Mouse (Mus musculus) heart, postnatal 25 days (tissue): ENCODE data around the gene Pipox. TPM values are rescaled to one million over a fixed set of nuclear protein-coding genes. Genes with fewer than 3 reads are reported as not detected.

Source experiments
- DNase-seq: peaks from one replicate; pipeline ENCODE4 v3.0.0; 2022; ENCODE audit warnings: low spot score
- intact Hi-C: fragments of 180-260 bp; cut with DNase I; formaldehyde crosslinking; loops from one replicate; pipeline ENCODE4 v1.15.1; 2025
- total RNA-seq, 2 experiments: library from RNA; stranded (reverse); gene quantifications; 2 replicates each; pipeline ENCODE4 v1.2.3; 2021

Gene Pipox
- total RNA-seq, 2 experiments from 2014 or later = 0.52 to 1.3 TPM

- intact Hi-C loops = no loop called here
These were observed 41.7 kb downstream of the Pipox start for GRCm38 (mm10) chr11:77852195-77852594.

GRCm38 (mm10) chr11:77851483-77852010 lies 42.3 kb downstream of the Pipox start:
- intact Hi-C loops = no loop called here
- DNase-seq = no peak

More at GRCm38 (mm10) chr11:77852195-77852594, 41.7 kb downstream of the Pipox start:
- DNase-seq = no peak

DNA sequence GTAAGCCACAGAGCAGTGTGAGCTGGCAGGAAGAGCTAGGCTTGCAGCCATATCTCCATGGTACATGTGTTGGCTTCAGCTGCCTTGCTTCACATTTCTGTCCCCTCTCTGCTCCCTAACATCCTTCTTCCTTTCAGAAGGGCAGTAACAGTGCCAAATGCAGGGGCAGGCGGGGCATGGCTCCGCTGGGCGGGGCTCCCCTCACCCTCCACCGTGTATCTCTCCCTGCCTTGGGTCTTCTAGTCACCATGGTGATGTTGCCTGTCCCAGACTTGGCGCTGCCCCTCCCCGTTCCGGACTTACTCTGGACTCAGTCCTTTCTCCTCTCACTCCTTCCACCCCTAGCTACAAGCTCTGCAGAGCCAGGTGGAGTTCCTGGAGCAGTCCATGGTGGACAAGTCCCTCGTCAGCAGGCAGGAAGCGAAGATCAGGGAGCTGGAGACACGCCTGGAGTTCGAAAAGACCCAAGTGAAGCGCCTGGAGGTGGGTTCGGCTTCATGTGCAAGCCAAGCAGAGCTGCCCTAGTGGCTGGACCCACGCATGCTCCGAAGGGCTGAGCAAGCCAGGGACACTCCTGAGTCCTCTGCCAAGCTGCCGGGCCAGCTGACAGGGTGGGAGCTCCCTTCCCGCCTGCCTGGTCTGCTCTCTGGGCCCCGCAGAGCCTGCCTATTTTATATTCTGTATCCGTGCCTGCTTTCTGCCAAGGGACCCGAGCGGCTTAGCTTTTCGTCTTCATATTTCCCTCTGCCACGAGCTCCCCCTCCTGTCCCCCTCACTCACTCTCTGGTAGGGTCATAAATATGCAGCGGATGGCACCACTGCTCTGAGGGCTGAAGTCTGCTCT lies 43.3 kb downstream of the Pipox start:
- intact Hi-C loops = no loop called here
- DNase-seq = peak; percentile 28

DNA sequence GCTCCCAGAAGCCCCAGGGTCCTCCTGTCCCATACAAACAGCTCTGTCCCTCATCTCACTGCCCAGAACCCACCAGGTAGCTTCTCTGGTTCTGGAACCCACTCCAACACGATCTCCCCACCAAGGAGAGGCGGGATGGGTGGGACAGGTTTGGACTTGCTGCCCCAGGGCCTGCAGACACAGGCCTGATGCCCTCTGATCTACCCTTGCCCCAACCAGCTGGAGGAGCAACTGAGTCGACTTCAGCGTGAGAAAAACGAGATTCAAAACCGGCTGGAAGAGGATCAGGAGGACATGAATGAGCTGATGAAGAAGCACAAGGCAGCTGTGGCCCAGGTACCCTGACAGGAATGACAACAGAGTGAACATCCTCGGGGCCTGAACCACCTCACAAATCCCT lies 44.7 kb downstream of the Pipox start:
- DNase-seq = no peak
- intact Hi-C loops = no loop called here

DNA sequence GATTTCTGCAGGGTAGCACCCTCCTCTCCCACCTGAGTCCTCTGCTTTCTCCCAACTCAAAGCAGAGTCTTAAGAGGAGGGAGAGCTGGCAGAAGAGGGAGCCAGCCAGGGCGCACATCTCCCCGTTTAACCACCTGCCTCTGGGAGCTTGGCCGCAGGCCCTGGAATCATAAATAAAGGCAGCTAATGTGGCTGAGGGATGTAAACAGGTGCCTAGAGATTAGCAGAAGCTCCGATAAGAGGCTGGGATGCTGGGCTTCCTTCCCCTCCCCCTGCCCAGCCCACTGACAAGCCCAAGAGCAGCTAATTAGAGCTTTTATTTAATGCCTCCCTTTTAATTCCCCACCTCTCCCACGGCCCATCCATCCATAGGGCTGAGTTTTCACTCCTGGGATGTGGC lies 45.8 kb downstream of the Pipox start:
- no peak for DNase-seq
- intact Hi-C loops = no loop called here

- no peak for DNase-seq
- intact Hi-C loops = no loop called here
These were observed 46.2 kb downstream of the Pipox start for GRCm38 (mm10) chr11:77847599-77848128.

DNA sequence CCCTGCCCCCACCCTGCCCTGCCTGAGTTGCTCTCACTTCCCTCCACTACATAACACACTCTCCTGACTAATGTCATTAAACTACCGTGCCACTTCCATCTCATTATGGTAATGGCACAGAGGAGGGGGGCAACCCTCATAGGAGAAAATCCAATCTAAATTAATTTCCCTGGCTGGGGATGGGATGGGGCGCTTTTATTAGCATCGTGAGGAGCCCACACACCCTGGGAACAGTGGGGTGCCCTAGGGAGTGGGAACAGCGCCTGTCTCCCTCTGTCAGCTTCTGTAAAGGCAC lies 50.0 kb downstream of the Pipox start:
- intact Hi-C loops = no loop called here

DNA sequence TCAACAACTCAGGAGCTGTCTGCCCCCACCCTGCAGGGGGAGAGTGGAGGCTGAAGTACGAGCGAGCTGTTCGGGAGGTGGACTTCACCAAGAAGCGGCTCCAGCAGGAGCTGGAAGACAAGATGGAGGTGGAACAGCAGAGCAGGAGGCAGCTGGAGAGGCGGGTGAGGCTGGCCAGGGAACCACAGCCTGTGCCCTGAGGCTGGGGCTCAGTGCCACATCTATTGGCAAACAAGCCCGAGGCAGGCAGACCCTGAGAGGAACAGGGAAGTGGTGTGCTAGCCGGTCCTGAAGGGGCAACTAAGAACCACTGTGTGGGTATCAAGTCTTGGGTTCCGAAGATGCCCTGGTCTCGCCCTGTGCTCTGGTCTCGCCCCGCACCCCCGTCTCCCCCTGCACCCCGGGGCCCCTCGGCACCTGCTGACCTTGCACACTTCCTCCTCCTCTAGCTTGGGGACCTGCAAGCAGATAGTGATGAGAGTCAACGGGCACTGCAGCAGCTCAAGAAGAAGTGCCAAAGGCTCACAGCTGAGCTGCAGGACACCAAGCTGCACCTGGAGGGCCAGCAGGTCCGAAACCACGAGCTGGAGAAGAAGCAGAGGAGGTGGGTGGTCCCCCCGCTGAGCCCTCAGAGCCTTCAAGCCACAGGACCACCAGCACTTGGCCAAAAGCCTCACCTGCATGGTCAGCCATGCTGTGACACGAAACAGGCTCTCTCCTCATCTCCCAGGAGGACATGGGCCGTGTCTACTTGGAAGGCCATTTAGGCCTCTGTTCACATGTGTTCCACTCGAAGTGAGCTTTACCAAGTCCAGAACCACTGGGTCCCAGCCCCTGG lies 50.6 kb downstream of the Pipox start:
- intact Hi-C loops = no loop called here

More for the DNA sequence above, 50.0 kb downstream of the Pipox start:
- no peak for DNase-seq

DNA sequence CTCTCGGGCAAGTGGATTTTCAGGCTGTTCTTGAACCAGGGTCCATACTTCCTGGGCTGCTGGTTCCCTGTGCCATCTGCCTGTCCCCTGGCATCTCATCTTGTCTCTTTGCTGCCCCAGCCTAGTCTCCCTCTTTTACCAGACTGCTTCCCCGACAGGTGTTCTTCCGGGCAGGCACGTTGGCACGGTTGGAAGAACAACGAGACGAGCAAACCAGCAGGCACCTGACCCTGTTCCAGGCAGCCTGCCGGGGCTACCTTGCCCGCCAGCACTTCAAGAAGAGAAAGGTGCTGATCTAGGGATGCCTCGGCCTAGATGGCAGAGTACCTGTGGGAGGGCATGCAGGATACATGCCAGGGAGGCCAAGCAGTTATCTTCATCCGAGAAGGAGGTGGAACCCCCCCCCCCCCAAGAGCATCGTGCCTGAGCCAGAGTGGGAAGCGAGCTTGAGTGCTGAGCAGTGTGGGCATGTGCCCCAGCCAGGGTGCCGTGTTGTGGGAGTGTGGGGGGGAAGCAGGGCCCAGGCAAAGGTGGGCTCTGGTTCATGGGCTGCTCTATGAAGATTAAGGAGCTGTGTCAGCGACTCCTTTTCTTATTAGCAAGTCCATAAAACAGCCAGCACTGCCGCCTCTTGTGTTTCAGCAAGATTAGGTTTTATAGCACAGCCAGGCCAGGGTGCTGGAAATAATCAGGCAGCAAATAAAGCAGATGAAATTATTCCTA lies 53.2 kb downstream of the Pipox start:
- intact Hi-C loops = no loop called here
- no peak for DNase-seq

More for the DNA sequence above, 50.6 kb downstream of the Pipox start:
- DNase-seq = no peak

- intact Hi-C loops = no loop called here
These were observed 56.0 kb downstream of the Pipox start for GRCm38 (mm10) chr11:77837856-77838255.

DNA sequence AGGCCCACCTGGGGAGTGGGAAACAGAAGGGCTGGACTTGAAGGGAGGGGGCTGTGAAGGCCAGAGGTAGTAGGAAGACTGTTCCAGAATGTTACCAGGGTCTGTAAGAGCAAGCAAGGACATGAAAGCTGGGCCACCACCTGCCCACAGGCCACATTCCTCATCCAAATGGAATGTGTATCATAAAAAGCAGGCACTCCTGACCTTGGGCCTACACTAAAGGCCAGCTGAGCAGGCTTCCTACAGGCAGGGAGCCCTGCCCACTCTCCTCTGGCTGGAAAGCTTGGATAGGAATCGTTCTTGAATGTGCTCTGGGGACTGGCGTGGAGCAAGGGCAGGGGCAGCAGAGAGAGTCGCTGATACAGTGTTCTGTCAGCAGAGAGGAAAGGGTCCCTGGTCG lies 57.1 kb downstream of the Pipox start:
- no peak for DNase-seq
- intact Hi-C loops = no loop called here

More at GRCm38 (mm10) chr11:77837856-77838255, 56.0 kb downstream of the Pipox start:
- no peak for DNase-seq

DNA sequence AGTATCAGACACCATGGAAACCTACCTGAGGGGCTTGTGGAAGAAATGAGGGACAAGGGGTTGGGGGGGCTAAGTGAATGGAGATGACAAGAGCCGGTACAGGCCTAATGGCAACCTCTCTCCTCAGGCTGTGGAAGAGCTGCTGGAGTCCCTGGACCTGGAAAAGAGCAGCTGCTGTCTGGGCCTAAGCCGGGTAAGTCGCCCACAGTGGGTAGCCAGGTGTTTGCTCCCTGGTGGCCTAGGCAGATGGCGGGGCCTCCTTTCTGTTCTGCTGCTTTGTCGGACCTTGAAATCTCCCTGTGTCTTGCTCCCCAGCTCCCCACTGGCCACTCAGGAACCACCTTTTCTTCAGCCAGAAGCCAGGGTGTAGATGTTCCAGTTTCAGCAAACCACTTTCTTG lies 57.6 kb downstream of the Pipox start:
- intact Hi-C loops = no loop called here
- DNase-seq = no peak

DNA sequence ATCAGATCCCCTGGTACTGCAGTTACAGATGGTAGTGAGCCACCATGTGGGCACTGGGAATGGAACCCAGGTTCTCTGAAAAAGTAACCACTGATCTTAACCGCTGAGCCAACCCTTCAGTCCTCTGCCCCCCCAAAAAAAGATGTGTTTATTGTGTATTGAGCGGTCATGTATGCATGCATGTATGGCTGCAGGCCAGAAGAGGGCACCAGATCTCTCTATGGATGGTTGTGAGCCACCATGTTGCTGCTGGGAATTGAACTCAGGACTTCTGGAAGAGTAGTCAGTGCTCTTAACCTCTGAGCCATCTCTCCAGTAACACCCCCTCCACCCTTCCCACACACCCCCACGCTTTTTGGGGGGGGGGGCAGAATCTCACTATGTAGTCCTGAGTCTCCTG lies 58.8 kb downstream of the Pipox start:
- no peak for DNase-seq
- intact Hi-C loops = no loop called here

DNA sequence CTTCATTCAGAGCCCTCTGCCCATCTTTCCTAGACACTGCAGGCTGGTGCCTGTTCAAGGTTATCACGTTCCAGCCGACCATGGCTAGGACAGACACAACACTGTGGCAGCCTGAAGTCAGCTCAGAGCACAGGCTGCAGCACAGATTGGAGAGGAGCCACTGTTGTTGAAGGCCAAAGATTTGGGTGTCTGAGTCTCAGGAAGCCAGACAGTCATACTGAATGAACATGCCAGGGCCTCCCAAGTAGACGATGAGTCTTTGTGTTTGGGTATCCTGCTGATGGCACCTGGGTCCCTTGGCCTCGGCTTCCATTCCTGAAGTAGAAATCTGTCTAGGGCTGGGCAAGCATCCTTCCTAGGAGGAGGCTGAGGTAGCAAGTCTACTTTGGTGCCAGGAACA lies 61.4 kb downstream of the Pipox start:
- intact Hi-C loops = no loop called here
- DNase-seq = no peak

DNA sequence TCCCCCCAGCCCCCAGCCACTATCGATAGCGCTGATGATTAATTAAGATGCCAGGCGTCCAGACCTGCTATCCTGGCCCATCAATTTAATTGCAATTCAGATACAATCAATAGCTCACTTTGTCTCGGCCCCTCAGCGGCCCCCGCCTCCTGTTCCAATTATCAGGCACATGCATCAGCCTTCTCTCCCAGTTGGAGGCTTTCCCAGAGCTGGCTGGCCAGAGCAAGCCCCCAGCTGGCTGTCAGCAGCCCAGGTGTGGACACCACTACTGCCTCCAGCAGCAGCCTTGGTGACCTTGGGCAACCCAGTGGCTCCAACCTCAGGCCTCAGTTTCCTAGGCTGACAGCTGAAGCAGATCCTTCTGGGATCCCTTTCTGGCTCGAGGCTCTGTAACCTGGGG lies 63.0 kb downstream of the Pipox start:
- intact Hi-C loops = no loop called here
- no peak for DNase-seq

Other genes starting within 250 kb of the Pipox start
- 10 to 100 TPM; 45.6 to 54.3 TPM for gene Nufip2, start 207.9 kb downstream of the Pipox start, total RNA-seq
- not detected for gene Cryba1, start 168.8 kb downstream of the Pipox start, total RNA-seq
- 100 to 1,000 TPM; 273 to 280 TPM for gene Myo18a, start 130.8 kb downstream of the Pipox start, total RNA-seq
- not detected for gene Gm10277, start 106.3 kb downstream of the Pipox start, total RNA-seq
- gene Sez6, start 36.7 kb upstream of the Pipox start, total RNA-seq = under 1 TPM; 0.21 to 0.22 TPM
- gene Phf12, start 88.7 kb upstream of the Pipox start, total RNA-seq = 10 to 100 TPM; 23.7 to 28.6 TPM
- gene Dhrs13, start 138.2 kb upstream of the Pipox start, total RNA-seq = 1 to 10 TPM; 3.2 to 4.4 TPM
- 10 to 100 TPM; 59.3 to 61.2 TPM for gene Flot2, start 143.8 kb upstream of the Pipox start, total RNA-seq
- 10 to 100 TPM; 25.7 to 27.6 TPM for gene Eral1, start 186.3 kb upstream of the Pipox start, total RNA-seq
- gene Fam222b, start 200.6 kb upstream of the Pipox start, total RNA-seq = 10 to 100 TPM; 10.8 to 12.3 TPM